Mouse (Mus musculus) layer of hippocampus, postnatal 10 days (tissue): ENCODE data around the gene Foxp1. TPM values are rescaled to one million over a fixed set of nuclear protein-coding genes. Genes with fewer than 3 reads are reported as not detected.

Experiments
- DNase-seq, 2 experiments: peaks; one replicate each; pipeline ENCODE4 v3.0.0; 2021; ENCODE audit warnings: low spot score in 2 of 2
- total RNA-seq, 2 experiments: library from RNA; stranded (reverse); gene quantifications; 2 replicates each; pipeline ENCODE4 v1.2.3; 2021

The Foxp1 gene
- total RNA-seq, 2 experiments from 2014 or later = 139 to 149 TPM

DNA sequence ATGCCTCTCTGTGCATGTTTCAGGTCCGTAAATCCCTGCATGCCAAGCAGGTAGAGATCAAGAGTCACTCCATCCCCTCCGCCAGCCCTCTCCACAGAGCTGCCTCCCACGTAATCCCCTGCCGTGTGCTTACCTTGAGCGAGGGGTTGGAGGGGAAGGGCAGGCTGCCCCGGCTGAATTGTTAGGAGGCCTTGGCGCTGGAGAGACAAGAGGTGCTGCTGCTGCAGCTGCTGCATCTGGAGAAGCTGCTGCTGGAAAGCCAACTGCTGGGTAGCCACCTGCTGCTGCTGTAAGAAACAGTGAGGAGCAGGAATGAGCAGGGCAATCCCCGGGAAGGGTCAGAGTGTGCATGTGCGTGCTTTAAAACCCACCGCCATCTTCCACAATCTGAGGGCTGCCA is 512.8 kb downstream of the Foxp1 start:
- DNase-seq = no peak

DNA sequence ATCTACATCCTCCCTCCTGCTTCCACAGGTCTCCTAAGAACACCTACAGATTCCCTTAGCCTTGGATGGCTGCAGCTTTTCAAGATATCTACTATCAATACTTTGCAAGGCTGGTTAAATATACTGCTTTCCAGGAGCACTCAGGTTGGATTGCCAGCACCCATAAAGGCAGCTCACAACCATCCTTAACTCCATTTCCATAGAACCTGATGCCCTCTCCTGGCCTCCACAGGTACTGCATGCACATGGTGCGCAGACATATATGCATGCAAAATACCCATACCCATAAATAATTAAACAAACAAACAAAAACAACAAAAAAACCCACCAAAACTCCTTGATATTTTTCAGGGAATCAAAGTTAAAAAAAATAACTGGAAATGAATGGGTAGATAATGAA is 514.0 kb downstream of the Foxp1 start:
- DNase-seq = no peak

- DNase-seq = no peak
These were observed 515.0 kb downstream of the Foxp1 start for GRCm38 (mm10) chr6:99007542-99007941.

- no peak for DNase-seq
These were observed 518.1 kb downstream of the Foxp1 start for GRCm38 (mm10) chr6:99004255-99004997.

DNA sequence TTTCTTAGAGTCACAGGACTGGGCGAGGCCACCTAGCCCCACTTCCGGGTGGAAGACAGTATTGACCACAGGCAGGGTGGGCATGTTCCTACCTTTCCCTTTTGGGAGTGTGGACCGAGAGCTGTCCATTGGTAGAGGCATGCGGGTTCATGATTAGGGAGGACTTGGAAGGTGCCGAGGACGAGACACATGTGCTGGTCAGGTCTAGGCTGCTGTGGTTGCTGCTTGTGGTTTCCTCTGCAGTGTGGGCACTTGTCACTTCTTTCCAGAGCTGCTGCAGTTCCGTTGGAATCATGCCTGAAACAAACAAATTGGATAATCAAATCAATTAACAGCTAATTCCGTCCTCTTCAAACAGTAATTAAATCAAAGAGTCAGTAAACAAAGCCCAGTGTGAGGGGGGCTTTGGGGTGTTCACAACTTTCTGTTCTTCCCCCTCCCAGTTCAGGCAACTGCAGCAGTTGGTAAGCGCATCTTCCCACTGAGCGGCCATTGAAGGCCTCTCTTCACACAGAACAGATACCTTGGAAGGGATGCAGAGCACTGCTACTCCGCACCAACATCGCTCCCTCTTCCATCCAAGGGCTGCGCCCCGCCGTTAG is 519.3 kb downstream of the Foxp1 start:
- no peak for DNase-seq

- no peak for DNase-seq
These were observed 520.9 kb downstream of the Foxp1 start for GRCm38 (mm10) chr6:99001637-99002036.

DNA sequence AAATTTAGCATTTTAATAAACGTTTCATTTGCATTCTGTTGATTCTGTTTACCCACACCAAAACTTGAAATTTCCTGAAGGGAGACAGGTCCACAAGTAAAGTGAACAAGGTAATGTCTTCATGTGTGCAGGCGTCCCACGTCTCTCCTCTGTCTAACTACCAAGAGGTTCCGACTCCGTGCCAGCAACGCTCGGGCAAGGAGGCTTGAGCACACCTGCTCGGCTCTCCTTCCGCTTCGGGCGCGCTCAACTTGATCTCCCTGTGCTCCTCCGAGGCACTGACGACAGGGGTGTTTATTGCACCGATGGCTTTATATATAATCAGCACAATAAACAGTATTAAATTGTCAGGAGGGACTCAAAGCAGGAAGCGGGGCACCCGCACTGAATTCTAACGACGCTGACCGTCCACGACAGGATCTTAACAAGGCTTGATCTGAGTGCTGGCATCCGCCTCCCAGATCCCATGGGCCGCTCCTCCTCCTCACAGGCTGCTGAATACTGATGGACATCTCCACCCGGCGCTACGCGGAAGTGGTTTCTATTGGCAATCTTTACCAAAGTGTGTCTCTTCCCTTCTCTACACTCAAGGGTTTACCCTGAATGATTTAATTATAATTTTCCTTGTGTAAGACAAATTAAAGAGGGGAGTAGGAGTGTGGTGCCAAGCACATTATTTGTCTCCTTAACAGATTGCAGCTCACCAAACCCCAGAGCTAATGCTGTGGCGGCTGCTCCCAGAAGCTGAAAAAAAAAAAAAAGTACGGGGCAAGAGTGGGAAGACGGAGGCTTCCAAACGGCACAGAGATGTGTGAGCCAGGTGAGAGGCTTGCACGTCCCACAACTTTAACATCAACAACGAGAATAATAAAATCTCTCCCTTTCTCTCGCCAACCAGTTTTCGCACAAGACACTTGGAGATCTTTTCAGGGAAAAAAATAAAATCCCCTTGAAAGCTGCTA is 523.3 kb downstream of the Foxp1 start:
- DNase-seq = peak in 1 of 2 experiments; percentile 44

DNA sequence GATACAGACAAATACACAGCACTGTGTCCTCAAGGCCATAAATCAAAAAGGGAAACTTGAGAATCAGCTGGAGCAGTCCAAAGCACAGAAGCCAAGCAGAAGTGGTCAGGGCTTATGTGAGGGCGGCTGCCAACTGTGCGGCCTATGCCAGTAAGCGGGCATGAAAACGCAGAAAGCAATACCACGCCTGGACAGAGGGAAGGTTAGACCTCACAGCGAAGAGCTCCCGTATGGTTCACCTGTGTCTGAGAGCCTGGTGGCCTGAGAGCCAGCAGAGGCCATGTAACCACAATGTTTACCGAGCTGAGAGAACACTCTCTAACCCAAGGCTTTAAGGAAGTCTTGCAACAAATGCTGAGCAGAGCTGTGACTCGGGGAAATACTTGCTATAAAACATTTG is 524.8 kb downstream of the Foxp1 start:
- DNase-seq = no peak

- DNase-seq = no peak
These were observed 525.7 kb downstream of the Foxp1 start for GRCm38 (mm10) chr6:98996822-98997221.

- DNase-seq = no peak
These were observed 526.2 kb downstream of the Foxp1 start for GRCm38 (mm10) chr6:98996346-98996745.

GRCm38 (mm10) chr6:98995681-98996080 is 526.8 kb downstream of the Foxp1 start:
- no peak for DNase-seq

DNA sequence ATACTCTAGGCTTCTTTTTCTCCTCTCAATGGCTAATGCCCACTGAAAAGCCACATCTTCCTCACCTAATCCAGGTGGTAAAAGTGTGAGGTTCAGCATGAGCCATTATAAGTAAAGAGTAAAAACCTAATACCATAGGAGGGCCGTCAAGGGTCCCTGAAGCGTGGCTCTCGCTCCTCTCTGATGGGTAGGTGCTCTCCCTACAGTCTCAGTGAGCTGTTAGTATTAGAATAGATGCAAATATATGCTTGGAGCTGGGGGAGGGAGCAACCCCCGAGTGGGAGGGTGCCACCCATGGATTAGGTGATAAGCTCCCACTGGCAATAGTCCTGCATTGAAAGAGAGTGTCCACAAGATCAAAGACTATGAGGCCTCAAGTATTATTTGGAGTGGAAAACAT is 527.6 kb downstream of the Foxp1 start:
- no peak for DNase-seq

DNA sequence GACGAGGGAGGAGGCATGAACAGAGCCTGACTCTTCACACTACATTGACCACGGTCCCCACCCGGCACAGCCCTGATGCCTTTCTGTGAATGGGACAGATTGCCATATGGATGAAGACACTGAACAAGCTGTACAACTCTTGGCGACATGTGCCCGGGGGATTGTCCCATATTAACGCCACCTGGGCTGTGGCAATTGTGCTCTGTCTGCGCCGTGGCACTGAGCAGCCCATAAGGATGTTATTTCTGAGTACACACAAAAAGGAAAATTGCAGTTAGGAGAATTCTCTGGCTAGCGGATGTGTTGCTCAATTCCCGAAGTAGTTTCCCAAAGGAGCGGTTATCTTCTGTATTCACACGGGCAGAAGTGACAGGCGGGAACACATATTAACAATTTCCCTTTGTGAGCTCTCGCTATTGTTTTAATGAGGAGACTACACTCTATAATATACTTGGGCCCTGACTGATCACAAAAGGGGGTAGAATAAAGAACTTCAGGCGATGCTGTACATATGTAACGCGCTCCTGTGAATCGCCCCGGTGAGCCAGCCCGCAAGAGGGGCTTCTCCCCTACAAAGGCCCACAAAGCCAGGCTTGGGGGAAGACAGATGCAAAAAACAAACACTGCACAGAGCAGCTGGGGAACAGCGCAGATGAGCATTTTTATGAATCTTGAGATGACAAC is 528.3 kb downstream of the Foxp1 start:
- DNase-seq = no peak

- no peak for DNase-seq
These were observed 529.3 kb downstream of the Foxp1 start for GRCm38 (mm10) chr6:98993231-98993630.

GRCm38 (mm10) chr6:98992772-98993147 is 529.8 kb downstream of the Foxp1 start:
- DNase-seq = no peak

GRCm38 (mm10) chr6:98991900-98992771 is 530.4 kb downstream of the Foxp1 start:
- no peak for DNase-seq

GRCm38 (mm10) chr6:98987533-98988169 is 534.9 kb downstream of the Foxp1 start:
- DNase-seq = no peak

- DNase-seq = no peak
These were observed 537.1 kb downstream of the Foxp1 start for GRCm38 (mm10) chr6:98985452-98985851.

DNA sequence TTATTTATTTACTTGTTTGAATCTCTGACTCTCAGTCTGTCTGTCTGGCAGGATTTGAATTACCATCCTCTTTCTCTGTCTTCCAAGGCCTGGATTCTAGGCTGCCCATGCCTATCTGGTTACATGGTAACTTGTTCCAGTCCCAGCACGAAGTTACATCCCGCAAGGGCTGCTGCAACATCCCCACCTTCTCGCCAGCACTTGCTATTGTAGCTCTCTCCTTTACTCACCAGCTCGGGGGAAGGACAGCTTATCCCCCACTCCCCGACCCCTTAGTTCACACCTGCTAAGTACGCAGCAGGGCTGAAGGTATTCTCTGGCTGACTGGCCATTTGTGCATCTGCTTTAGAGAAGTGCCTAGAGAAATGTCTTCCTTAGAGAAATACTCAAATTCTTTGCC is 537.9 kb downstream of the Foxp1 start:
- DNase-seq = no peak

GRCm38 (mm10) chr6:98984026-98984425 is 538.5 kb downstream of the Foxp1 start:
- DNase-seq = no peak
